Mouse (Mus musculus) ovary, postnatal 10 days (tissue): ENCODE measurements around the gene Nxph3.

Experiments
- DNase-seq: peaks from one replicate; pipeline ENCODE4 v3.0.0; 2022; ENCODE audit warnings: low spot score

The Nxph3 gene

DNA sequence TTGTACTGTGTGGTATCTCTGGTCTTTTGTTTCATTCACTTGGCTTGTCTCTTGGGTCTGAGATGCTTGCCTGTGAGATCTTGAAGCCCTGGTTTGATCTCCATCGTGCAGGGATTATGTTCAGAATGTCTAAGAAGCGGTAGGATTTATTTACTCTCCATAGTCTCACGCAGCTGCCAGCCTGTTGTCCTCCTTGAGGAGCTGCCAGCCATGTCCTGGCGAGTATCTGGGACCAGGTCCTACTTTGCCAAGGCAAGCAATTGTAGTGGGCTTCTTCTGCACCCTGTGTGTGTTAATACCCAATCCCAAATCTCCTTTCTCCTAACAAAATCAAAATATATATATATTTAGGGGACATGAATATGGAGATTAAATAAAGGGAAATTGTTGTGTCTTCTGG is 21.4 kb downstream of the Nxph3 start:
- DNase-seq, result no peak

DNA sequence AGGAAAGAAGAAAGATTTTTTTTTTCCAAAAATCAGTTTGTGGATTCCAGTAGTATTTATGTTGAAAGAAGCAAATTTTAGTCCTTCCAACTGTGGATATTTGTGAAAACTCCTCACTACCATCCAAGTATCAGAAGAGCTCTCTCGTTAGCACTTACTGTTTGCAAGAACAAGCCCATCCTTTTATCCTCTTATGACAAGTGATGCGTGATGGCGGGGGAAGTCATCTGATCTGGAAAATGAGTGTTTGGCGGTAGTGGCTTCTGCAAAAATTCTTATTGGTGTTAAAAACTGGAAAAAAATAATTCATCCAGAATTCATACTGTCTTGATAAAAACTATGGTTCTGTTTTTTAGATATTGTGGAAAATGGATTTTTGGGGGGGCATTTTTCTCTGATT is 22.1 kb downstream of the Nxph3 start:
- no peak for DNase-seq

DNA sequence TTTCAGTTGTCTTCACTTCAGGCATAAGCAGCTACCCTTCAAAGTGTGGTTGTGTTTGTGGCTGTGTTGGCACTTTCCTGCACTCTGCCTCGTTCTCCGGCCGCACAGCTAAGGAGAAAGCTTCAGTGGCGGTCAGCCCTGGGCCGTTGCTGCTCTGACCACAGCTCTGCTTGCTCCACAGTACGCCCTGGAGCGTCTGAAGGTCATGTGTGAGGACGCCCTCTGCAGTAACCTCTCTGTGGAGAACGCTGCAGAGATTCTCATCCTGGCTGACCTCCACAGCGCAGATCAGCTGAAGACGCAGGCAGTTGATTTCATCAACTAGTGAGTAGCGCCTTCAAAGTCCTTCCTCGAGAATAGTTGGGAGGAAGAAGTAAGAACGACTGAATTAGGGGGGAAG is 24.3 kb downstream of the Nxph3 start:
- DNase-seq, result no peak

GRCm38 (mm10) chr11:95487237-95487636 is 27.1 kb downstream of the Nxph3 start:
- no peak for DNase-seq

DNA sequence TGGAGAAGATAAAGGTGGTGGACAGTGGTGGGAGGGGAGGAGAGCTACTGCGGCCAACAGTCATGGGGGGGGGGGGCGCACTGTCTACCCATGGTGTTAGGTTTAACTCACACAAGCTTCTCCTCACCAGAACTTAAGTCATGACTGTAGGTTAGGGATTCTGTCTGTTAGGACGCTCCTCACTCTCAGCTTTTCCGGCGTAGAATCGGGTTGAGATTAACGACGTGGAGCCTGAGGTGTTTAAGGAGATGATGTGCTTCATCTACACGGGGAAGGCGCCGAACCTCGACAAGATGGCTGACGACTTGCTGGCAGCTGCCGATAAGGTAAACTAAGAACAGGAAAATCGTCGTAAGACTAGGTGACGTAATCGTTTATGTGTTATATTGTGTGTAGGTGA is 28.7 kb downstream of the Nxph3 start:
- no peak for DNase-seq

DNA sequence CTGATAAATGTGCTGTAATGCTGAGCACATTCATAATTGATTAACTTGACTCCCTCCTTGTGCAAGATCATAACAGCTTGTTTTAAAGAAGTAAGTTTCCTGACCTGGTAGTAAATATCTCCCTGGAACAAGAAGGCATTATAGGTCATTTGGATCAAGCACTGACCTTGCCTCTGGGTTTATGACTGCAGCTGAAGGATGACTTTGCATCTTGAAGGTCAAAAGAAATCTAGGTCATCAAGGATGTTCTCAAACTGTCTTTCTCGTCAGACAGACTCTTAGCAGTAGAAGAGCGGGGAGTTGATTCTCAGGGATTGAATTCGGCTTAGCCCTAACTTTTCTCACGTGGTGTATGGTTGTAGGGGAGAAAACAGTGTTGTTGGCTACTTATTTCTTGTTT is 33.7 kb downstream of the Nxph3 start:
- no peak for DNase-seq

DNA sequence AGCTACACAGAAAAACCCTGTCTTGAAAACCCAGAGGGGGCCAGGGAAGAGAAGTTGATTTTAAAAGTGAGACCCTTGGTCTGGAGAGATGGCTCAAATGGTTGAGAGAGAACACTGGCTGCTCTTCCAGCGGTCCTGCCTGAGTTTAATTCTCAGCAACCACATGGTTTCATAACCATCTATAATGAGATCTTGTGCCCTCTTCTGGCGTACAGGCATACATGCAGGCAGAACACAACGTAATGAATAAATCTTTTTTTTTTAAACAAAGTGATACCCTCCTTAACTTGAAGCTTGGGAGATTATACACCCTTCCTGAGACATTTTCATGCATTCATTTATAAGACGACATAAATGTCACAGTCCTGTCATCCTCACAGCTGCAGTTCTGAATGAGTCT is 34.9 kb downstream of the Nxph3 start:
- no peak for DNase-seq

DNA sequence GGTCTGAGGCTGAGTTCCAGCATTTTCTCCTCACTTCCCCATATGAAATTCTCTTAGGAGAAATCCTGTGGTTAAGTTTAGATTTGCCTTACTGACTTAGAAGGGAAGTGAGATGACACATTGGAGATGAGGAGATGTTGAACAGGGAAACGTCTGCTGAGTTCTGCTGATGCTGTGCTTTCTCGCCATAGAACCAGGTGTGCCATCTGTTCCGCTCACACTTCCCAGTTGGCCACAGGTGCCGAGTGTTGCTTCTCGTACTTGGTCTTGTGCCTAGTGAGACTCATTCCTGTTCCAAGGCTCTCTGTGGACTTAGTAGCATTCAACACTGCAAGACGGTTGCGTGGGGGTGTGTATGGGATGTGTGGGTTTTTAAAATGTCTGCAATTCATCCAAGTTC is 38.0 kb downstream of the Nxph3 start:
- no peak for DNase-seq

DNA sequence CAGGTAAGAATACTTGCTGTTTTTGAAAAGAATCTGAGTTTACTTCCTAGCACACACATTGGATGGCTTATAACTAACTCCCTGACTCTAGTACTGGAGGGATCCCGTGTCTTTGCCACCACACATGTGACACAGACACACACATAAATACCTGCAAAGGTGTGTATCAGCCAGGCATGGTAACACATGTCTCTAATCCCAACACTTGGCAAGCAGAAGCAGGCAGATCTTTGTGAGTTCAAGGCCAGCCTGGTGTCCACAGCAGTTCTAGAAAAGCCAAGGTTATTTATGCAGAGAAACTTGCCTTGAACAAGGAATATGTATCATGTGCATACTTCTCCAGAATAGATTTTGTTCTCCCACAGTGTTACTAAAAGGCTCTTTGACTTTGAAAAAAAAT is 40.9 kb downstream of the Nxph3 start:
- DNase-seq, result no peak

- DNase-seq, result no peak
Observed at GRCm38 (mm10) chr11:95472942-95473341, 41.4 kb downstream of the Nxph3 start.

DNA sequence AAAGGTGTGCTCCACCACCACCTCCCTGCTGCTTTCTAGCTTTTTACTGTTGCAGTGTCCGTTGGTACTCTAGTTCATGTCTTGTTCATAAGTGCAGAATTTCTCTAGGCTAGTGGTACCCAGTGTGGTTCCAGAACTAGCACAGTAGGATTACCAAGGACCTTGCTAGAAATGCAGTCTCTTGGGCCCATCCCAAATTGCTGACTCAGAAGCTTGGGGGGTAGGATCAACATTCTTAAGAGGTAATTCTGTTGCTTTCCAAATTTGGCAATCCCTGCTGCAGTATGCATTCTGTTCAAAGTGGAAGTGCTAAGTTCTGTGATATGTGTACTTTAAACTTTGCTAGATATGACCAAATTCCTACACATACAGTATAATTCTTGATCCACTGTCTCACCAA is 46.6 kb downstream of the Nxph3 start:
- DNase-seq, result no peak

- DNase-seq, result no peak
Observed at GRCm38 (mm10) chr11:95462168-95462567, 52.2 kb downstream of the Nxph3 start.

DNA sequence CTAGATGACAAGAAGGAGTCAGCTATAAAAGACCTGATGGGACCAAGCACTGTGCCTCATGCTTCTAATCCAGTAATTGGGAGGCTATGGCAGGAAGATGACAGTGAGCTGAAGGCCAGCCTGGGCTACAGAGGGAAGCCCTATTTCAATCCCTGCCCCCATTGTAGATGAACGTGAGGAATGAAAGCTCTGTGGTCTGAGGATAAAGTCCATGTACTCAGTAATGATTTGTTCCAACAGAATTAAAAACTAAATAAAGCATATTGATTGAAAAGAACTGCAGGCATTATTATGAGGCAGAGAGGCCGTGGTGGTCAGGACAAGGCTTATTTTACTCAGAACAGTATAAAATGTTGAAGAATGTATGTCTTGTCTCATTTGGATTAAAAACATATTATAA is 53.5 kb downstream of the Nxph3 start:
- no peak for DNase-seq
